Mouse (Mus musculus) hindbrain, embryonic 14.5 days (tissue): Measurements from ENCODE around the gene Calhm2. TPM values are rescaled to one million over a fixed set of nuclear protein-coding genes. Genes with fewer than 3 reads are reported as not detected.
"Not testable (repeated sequence)": the region's sequence is repeated elsewhere in the genome, so short reads cannot be mapped to it uniquely, and the experiment has no call there.

Experiments used
- ATAC-seq: fragments of 200-750 bp; cut with Nextera tagmentation; 2 replicates; pipeline ENCODE4 v1.8.0; 2017; ENCODE audit warnings: moderate number of reproducible peaks, mild to moderate bottlenecking, moderate TSS enrichment, moderate library complexity; ENCODE audit not compliant: low FRiP score
- DNase-seq: peaks from one replicate; pipeline ENCODE4 v3.0.0-alpha.2; 2015; ENCODE audit warnings: low spot score
- H3K27ac ChIP-seq: fragments of 300-500 bp; sonication (generic); 2 replicates; pipeline ENCODE4 v1.5.1; 2014; ENCODE audit warnings: mild to moderate bottlenecking, moderate library complexity
- H3K27me3 ChIP-seq: fragments of 300-500 bp; sonication (generic); 2 replicates; pipeline ENCODE4 v1.6.1; 2014; ENCODE audit warnings: mild to moderate bottlenecking, low read length, mixed read lengths; ENCODE audit not compliant: control insufficient read depth, insufficient read depth
- H3K36me3 ChIP-seq: fragments of 300-500 bp; sonication (generic); replicated peaks from 2 replicates; pipeline ENCODE4 v1.6.1; 2014; ENCODE audit not compliant: control insufficient read depth, insufficient read depth
- H3K4me1 ChIP-seq: fragments of 300-500 bp; sonication (generic); replicated peaks from 2 replicates; pipeline ENCODE4 v1.6.1; 2014; ENCODE audit warnings: antibody characterized with exemption, low read length, mixed read lengths; ENCODE audit not compliant: control insufficient read depth, insufficient read depth
- H3K4me2 ChIP-seq: fragments of 300-500 bp; sonication (generic); replicated peaks from 2 replicates; pipeline ENCODE4 v1.6.1; 2014; ENCODE audit warnings: mild to moderate bottlenecking, moderate library complexity
- H3K4me3 ChIP-seq: fragments of 300-500 bp; sonication (generic); replicated peaks from 2 replicates; pipeline ENCODE4 v1.5.1; 2014; ENCODE audit warnings: mild to moderate bottlenecking, low read length
- H3K9ac ChIP-seq: fragments of 300-500 bp; sonication (generic); 2 replicates; pipeline ENCODE4 v1.6.1; 2014
- H3K9me3 ChIP-seq: fragments of 300-500 bp; sonication (generic); 2 replicates; pipeline ENCODE4 v1.6.1; 2016; ENCODE audit warnings: low read length; ENCODE audit not compliant: control insufficient read depth
- WGBS: fragments of 180-500 bp; shearing (Covaris S2); extraction: QIAGEN DNeasy Blood & Tissue Kit; methylation state at CpG from one replicate; pipeline ENCODE4 v1.1.7; 2014; 5-methylcytosine and 5-hydroxymethylcytosine counted together
- polyA plus RNA-seq: library from polyadenylated mRNA; unstranded; fragments of >200 nt; fragmentation: Nextera tagmentation; extraction: Ambion mirVana; gene quantifications from 2 replicates; pipeline ENCODE4 v1.2.1, GENCODE M21; 2014

The Calhm2 gene
- polyA plus RNA-seq, 1 experiment from 2014 or later = 0.44 TPM

DNA sequence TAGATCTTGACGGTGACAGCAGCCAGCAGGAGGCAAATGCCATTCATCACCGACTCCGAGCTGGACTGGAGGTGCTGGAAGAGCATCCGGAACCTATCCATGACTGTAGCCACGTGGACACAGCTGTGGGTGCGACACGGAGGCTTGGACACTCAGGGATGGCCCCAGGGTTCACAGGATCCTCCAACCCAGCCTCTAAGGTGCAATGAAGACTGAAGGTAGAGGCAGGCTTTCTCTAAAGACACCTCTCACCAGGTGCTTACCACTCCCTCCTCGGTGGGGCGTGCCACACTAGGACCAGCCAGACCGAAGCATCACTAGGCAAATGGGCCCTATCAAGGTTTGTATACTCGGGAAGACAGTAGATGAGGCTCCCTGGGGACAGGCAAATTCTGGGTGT, 19.6 kb upstream of the Calhm2 start, which contains the start of gene Calhm3:
Gene Calhm3, minus strand, starts transcription at position 101 of the 400 bp plus-strand sequence.
- no peaks in the 10 kb centered on the region for H3K9me3 ChIP-seq
- no peak within 1 kb of the TSS for H3K4me3 ChIP-seq
- no peak for ATAC-seq
- 80% methylated on average over 11 of the region's 11 CpGs for WGBS
- no peak within 1 kb of the TSS for H3K4me2 ChIP-seq
- no peaks in the 10 kb centered on the region for H3K36me3 ChIP-seq
- no peak within 1 kb of the TSS for H3K9ac ChIP-seq
- DNase-seq = no peak
- H3K4me1 ChIP-seq = no peaks in the 10 kb centered on the region
- H3K27ac ChIP-seq = no peak within 1 kb of the TSS
- H3K27me3 ChIP-seq = no peaks in the 10 kb centered on the region

DNA sequence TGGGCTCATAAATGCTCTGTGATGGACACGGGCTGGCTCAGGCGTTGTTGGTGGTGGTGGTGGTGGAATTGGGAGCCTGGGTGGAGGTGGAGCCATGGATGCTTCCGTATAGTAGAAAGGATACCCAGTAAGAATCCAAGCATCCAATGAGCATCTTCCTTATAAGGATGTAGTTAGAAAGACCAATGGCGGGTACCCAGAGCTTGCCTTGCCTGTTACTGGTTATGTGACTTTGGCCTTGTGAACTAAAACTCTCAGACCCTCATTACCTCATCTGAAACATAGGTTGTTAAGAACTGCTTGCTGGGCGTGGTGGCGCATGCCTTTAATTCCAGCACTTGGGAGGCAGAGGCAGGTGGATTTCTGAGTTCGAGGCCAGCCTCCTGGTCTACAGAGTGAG, 15.7 kb upstream of the Calhm2 start:
- Histone ChIP-seq H3K27me3 (no peaks in the 10 kb centered on the region), H3K36me3 (no peaks in the 10 kb centered on the region), H3K9me3 (no peaks in the 10 kb centered on the region), H3K4me1 (no peaks in the 10 kb centered on the region), H3K4me2 (no peak overlapping the region), H3K9ac (no peak overlapping the region), H3K4me3 (no peak overlapping the region), H3K27ac (no peak overlapping the region)
- WGBS = 95% methylated on average over 7 of the region's 7 CpGs
- DNase-seq (no peak), ATAC-seq (no peak)

GRCm38 (mm10) chr19:47152062-47152369, 13.9 kb upstream of the Calhm2 start:
- 70% methylated on average over 12 of the region's 12 CpGs for WGBS
- H3K27me3 ChIP-seq = no peaks in the 10 kb centered on the region
- H3K4me1 ChIP-seq = no peaks in the 10 kb centered on the region
- H3K9me3 ChIP-seq = no peaks in the 10 kb centered on the region
- H3K27ac ChIP-seq = no peak overlapping the region
- no peaks in the 10 kb centered on the region for H3K36me3 ChIP-seq
- peak overlapping the region; percentile 52 for H3K9ac ChIP-seq
- H3K4me3 ChIP-seq = peak overlapping the region; percentile 32
- ATAC-seq (no peak), DNase-seq (no peak)
- H3K4me2 ChIP-seq = peak overlapping the region; percentile 58

GRCm38 (mm10) chr19:47151332-47152061, 13.4 kb upstream of the Calhm2 start:
- H3K4me1 ChIP-seq = no peaks in the 10 kb centered on the region
- WGBS = 29% methylated on average over 32 of the region's 32 CpGs
- H3K9ac ChIP-seq = peak overlapping the region; percentile 52
- no peaks in the 10 kb centered on the region for H3K36me3 ChIP-seq
- ATAC-seq = peak; percentile 65
- no peak overlapping the region for H3K27ac ChIP-seq
- peak overlapping the region; percentile 58 for H3K4me2 ChIP-seq
- no peaks in the 10 kb centered on the region for H3K9me3 ChIP-seq
- DNase-seq = peak; percentile 52
- peak overlapping the region; percentile 32 for H3K4me3 ChIP-seq
- no peaks in the 10 kb centered on the region for H3K27me3 ChIP-seq

DNA sequence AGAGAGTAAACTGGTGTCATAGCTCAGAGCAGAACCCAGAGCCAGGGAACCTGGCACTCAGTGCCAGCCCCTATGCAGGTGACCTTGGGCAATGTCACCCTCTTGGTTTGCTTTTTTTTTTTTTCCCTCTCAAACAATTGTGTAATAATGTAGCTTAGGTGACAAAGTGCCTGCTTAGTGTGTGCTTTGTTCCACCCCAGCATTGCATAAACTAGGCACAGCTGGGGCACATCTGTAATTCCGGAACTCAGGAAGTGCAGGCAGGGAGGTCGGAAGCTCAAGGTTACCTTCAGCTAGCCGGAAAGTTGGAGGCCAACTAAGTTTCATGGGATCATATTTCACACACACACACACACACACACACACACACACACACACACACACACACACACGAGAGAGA, 11.8 kb upstream of the Calhm2 start:
- ATAC-seq = no peak
- 72% methylated on average over 3 of the region's 4 CpGs for WGBS
- H3K4me3 ChIP-seq = no peak overlapping the region
- H3K4me2 ChIP-seq = no peak overlapping the region
- H3K36me3 ChIP-seq = no peaks in the 10 kb centered on the region
- H3K9me3 ChIP-seq = no peaks in the 10 kb centered on the region
- H3K4me1 ChIP-seq = no peaks in the 10 kb centered on the region
- no peaks in the 10 kb centered on the region for H3K27me3 ChIP-seq
- H3K27ac ChIP-seq = no peak overlapping the region
- H3K9ac ChIP-seq = no peak overlapping the region
- DNase-seq = no peak

- WGBS = 82% methylated on average over 5 of the region's 5 CpGs
- no peak for ATAC-seq
These were observed 10.3 kb upstream of the Calhm2 start for GRCm38 (mm10) chr19:47148267-47148847.

GRCm38 (mm10) chr19:47144154-47144553, 6.1 kb upstream of the Calhm2 start, which contains the start of gene Calhm1:
Gene Calhm1, minus strand, starts transcription at chr19:47144254.
- no peak within 1 kb of the TSS for H3K9ac ChIP-seq
- H3K27ac ChIP-seq = no peak within 1 kb of the TSS
- no peaks in the 10 kb centered on the region for H3K9me3 ChIP-seq
- 96% methylated on average over 6 of the region's 6 CpGs for WGBS
- no peaks in the 10 kb centered on the region for H3K4me1 ChIP-seq
- no peak for ATAC-seq
- no peaks in the 10 kb centered on the region for H3K27me3 ChIP-seq
- H3K36me3 ChIP-seq = no peaks in the 10 kb centered on the region
- no peak within 1 kb of the TSS for H3K4me2 ChIP-seq
- H3K4me3 ChIP-seq = no peak within 1 kb of the TSS
- no peak for DNase-seq

More at GRCm38 (mm10) chr19:47148267-47148847, 10.3 kb upstream of the Calhm2 start:
- no peaks in the 10 kb centered on the region for H3K36me3 ChIP-seq
- no peaks in the 10 kb centered on the region for H3K9me3 ChIP-seq
- H3K4me3 ChIP-seq = no peak overlapping the region
- no peak overlapping the region for H3K4me2 ChIP-seq
- H3K27ac ChIP-seq = no peak overlapping the region
- H3K4me1 ChIP-seq = no peaks in the 10 kb centered on the region
- H3K27me3 ChIP-seq = no peaks in the 10 kb centered on the region
- no peak for DNase-seq
- H3K9ac ChIP-seq = no peak overlapping the region

GRCm38 (mm10) chr19:47142438-47142837, 4.3 kb upstream of the Calhm2 start:
- H3K27ac ChIP-seq = no peak overlapping the region
- no peak overlapping the region for H3K4me2 ChIP-seq
- no peaks in the 10 kb centered on the region for H3K9me3 ChIP-seq
- peaks cover 5% of the 10 kb centered on the region for H3K4me1 ChIP-seq
- ATAC-seq = no peak
- H3K9ac ChIP-seq = no peak overlapping the region
- H3K4me3 ChIP-seq = no peak overlapping the region
- no peaks in the 10 kb centered on the region for H3K36me3 ChIP-seq
- WGBS = 78% methylated on average over 6 of the region's 6 CpGs
- H3K27me3 ChIP-seq = no peaks in the 10 kb centered on the region
- DNase-seq = no peak

- WGBS = 50% methylated on average over 7 of the region's 7 CpGs
- not testable (repeated sequence) for DNase-seq
These were observed 1.5 kb upstream of the Calhm2 start for GRCm38 (mm10) chr19:47139611-47140010.

More at GRCm38 (mm10) chr19:47139611-47140010, 1.5 kb upstream of the Calhm2 start:
- H3K4me1 ChIP-seq, ATAC-seq, H3K27me3 ChIP-seq, H3K4me3 ChIP-seq, H3K27ac ChIP-seq, H3K4me2 ChIP-seq, H3K36me3 ChIP-seq, H3K9me3 ChIP-seq, H3K9ac ChIP-seq: not testable (repeated sequence)
